Mouse (Mus musculus) embryonic facial prominence, embryonic 12.5 days (tissue): ENCODE measurements around the gene Adgrl1. TPM values are rescaled to one million over a fixed set of nuclear protein-coding genes. Genes with fewer than 3 reads are reported as not detected.
A peak's percentile ranks its signal among the peaks of the same experiment; 100 is the strongest.

Experiments used
- ATAC-seq: fragments of 200-750 bp; cut with Nextera tagmentation; 2 replicates; pipeline ENCODE4 v1.8.0; 2017; ENCODE audit not compliant: insufficient number of reproducible peaks, insufficient read depth, low FRiP score, low TSS enrichment
- H3K27ac ChIP-seq: fragments of 300-500 bp; sonication (generic); 2 replicates; pipeline ENCODE4 v1.5.1; 2016; ENCODE audit warnings: mild to moderate bottlenecking
- H3K27me3 ChIP-seq: fragments of 300-500 bp; sonication (generic); 2 replicates; pipeline ENCODE4 v1.6.1; 2016; ENCODE audit warnings: mild to moderate bottlenecking, moderate library complexity
- H3K36me3 ChIP-seq: fragments of 300-500 bp; sonication (generic); 2 replicates; pipeline ENCODE4 v1.6.1; 2016; ENCODE audit warnings: mild to moderate bottlenecking
- H3K4me1 ChIP-seq: fragments of 300-500 bp; sonication (generic); 2 replicates; pipeline ENCODE4 v1.6.1; 2016
- H3K4me2 ChIP-seq: fragments of 300-500 bp; sonication (generic); replicated peaks from 2 replicates; pipeline ENCODE4 v1.6.1; 2016; ENCODE audit warnings: mild to moderate bottlenecking, moderate library complexity
- H3K4me3 ChIP-seq: fragments of 300-500 bp; sonication (generic); 2 replicates; pipeline ENCODE4 v1.5.1; 2016; ENCODE audit warnings: mild to moderate bottlenecking
- H3K9ac ChIP-seq: fragments of 300-500 bp; sonication (generic); 2 replicates; pipeline ENCODE4 v1.6.1; 2016; ENCODE audit warnings: mild to moderate bottlenecking, moderate library complexity
- H3K9me3 ChIP-seq: fragments of 300-500 bp; sonication (generic); 2 replicates; pipeline ENCODE4 v1.6.1; 2016; ENCODE audit warnings: mild to moderate bottlenecking, moderate library complexity
- WGBS: fragments of 180-500 bp; shearing (Covaris S2); methylation state at CpG from one replicate; pipeline ENCODE4 v1.1.7; 2016; 5-methylcytosine and 5-hydroxymethylcytosine counted together
- polyA plus RNA-seq: library from polyadenylated mRNA; unstranded; fragments of >200 nt; fragmentation: Nextera tagmentation; extraction: Ambion mirVana; gene quantifications from 2 replicates; pipeline ENCODE4 v1.2.1, GENCODE M21; 2016

Gene Adgrl1
- polyA plus RNA-seq, 1 experiment from 2014 or later, result 36.7 TPM

DNA sequence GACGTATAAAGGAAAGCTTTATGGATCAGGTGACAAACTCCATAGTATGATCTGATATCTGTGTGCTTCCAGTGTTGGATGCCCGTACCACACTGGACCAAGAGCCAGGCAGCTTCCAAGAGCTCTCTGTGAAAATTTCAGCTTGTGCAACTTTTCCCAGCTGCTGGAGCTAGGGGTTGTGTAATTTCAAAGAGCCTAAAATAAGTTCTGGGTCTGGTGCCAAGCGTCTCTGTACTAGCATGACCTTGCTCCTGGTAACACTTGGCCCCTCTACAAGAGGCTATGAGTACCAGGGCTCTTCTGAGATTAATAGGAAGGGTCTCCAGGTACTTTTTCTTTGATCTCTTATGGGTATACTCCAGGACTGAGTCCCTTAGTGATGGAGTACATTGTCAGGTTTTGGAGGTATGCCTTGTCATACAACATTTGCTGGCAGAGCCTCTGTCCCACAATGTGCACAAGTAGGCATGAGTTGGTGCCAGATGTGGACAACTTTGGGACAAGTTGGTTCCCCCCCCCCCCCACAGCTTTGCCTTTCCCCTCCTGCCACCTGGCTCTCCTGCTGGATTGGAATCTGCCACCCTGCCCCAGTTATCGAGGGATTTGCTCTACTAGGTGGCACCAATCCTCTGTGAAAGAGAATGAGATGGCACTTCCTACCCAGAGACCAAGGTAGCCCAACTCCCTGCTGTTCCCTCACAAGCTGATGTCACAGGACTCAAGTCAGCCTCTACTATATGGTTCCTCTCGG is 64.3 kb downstream of the Adgrl1 start:
- no peaks in the 10 kb centered on the region for H3K4me1 ChIP-seq
- no peaks in the 10 kb centered on the region for H3K9me3 ChIP-seq
- 88% methylated on average over 5 of the region's 5 CpGs for WGBS
- no peak overlapping the region for H3K9ac ChIP-seq
- peaks cover 32% of the 10 kb centered on the region for H3K36me3 ChIP-seq
- no peak overlapping the region for H3K4me2 ChIP-seq
- no peak overlapping the region for H3K4me3 ChIP-seq
- no peaks in the 10 kb centered on the region for H3K27me3 ChIP-seq
- ATAC-seq, result no peak
- H3K27ac ChIP-seq, result no peak overlapping the region

- 89% methylated on average over 7 of the region's 7 CpGs for WGBS
- Histone ChIP-seq H3K27me3 (no peaks in the 10 kb centered on the region), H3K4me2 (no peak overlapping the region), H3K9ac (no peak overlapping the region), H3K9me3 (no peaks in the 10 kb centered on the region), H3K36me3 (peaks cover 41% of the 10 kb centered on the region), H3K4me3 (no peak overlapping the region), H3K27ac (no peak overlapping the region), H3K4me1 (0 out of 2 replicates have a peak, but pooled peaks cover 4% of the 10 kb centered on the region)
- ATAC-seq, result no peak
These were observed 67.8 kb downstream of the Adgrl1 start for GRCm38 (mm10) chr8:83967701-83968100.

- Histone ChIP-seq H3K27ac (no peak overlapping the region), H3K4me1 (peaks cover 16% of the 10 kb centered on the region), H3K27me3 (no peaks in the 10 kb centered on the region), H3K9me3 (no peaks in the 10 kb centered on the region), H3K9ac (no peak overlapping the region), H3K36me3 (peaks cover 36% of the 10 kb centered on the region), H3K4me3 (no peak overlapping the region), H3K4me2 (no peak overlapping the region)
- WGBS, result 91% methylated on average over 4 of the region's 4 CpGs
- ATAC-seq, result no peak
These were observed 71.2 kb downstream of the Adgrl1 start for GRCm38 (mm10) chr8:83971121-83971520.

GRCm38 (mm10) chr8:83971661-83972060 is 71.8 kb downstream of the Adgrl1 start:
- H3K27me3 ChIP-seq, result no peaks in the 10 kb centered on the region
- H3K36me3 ChIP-seq, result peaks cover 35% of the 10 kb centered on the region
- H3K27ac ChIP-seq, result no peak overlapping the region
- H3K9ac ChIP-seq, result no peak overlapping the region
- WGBS, result 75% methylated on average over 6 of the region's 6 CpGs
- peak overlapping the region; percentile 95; the same call in 1 of the 2 replicates for H3K4me3 ChIP-seq
- no peak for ATAC-seq
- peaks cover 18% of the 10 kb centered on the region for H3K4me1 ChIP-seq
- peak overlapping the region; percentile 90 for H3K4me2 ChIP-seq
- no peaks in the 10 kb centered on the region for H3K9me3 ChIP-seq

DNA sequence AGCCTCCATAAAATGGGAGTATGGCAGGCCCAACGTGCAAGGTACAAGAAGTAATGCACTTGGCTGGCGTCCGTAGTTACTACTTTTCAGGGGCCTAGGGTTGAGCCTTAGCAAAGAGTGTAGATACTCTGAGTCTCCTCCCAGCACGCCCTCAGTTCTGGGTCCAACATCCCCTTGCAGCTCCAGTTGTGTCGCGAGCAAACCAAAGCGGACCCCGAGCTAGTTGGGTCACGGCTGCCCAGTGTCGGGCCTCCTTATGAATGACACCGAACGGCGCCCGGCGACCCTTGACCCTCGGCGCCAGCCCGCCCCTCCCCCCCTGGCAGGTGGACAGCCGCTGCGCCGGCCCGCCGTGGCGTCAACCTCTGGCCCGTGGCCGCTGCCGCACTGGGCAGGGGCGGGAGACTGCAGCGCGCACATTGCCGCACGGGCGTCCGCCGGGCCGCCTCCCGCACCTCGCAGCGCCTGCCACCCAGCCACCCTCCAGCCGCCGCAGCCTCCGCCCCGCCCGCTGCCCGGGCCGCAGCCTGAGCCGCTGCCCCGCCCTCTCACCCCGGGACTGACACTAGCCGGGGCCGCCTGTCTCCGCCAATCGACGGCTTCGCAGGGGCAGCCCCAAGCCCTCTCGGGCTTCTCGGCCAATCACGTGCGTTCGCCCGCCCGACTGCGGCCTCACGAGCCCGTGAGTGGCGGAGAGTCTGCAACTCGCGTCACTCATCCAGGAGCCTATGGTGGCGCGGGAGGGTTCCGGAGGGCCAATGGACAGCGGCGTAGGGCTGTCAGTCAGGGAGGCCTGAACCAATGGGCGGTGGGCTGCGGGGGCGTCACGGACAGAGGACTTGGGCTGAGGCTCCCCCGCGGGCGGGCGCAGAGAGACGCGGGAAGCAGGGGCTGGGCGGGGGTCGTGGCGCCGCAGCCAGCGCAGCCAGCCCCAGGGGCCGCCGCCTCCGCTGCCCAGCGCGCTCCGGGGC is 72.5 kb downstream of the Adgrl1 start, which contains the start of gene Prkaca:
Gene Prkaca, plus strand, starts transcription at position 844 of the 971 bp plus-strand sequence.
- Histone ChIP-seq H3K27ac (peak within 1 kb of the TSS; percentile 69), H3K9ac (peak within 1 kb of the TSS; percentile 94), H3K4me3 (peak within 1 kb of the TSS; percentile 95), H3K9me3 (no peaks in the 10 kb centered on the region), H3K4me2 (peak within 1 kb of the TSS; percentile 98), H3K27me3 (no peaks in the 10 kb centered on the region), H3K36me3 (peaks cover 29% of the 10 kb centered on the region), H3K4me1 (peaks cover 25% of the 10 kb centered on the region)
- ATAC-seq, result peak; percentile 100
- under 1% methylated on average over 87 of the region's 94 CpGs for WGBS

DNA sequence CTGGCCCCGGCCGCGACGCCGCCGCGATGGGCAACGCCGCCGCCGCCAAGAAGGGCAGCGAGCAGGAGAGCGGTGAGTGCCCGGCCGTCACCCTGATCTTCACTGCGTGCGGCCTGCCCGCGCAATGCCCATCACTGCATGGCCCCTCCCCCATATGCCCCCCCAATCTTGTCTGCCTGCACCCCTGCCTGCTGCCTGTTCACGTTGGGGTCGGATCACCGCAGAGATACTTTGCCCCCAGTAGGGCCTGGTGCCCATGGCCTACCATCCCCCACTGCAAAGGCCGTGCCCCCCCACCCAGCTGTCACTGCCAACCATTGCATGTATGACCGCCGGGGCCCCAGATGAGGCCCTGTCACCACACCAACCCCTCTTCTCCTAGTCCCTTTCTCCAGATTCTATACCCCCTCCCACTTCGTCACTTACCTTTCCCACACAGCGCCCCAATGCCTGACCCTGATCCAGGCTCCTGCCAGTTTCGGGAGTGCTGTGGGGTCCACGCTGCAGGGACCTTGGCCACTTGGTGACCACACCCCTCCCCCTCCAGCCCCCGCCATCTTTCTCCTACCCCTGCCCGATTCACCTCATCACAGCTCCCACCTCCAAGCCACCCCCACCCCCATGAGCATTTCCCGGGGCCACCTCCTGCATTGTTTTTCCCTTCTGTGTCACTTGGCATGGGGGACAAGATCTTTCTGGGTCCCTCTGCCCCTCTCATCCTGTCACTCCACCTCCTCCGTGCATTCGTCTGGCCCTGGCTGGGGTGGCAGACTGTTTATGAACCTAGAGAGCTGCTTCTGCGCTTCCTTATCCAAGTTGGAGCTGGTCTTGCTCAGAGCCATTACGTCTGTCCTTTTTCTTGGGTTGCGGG is 73.5 kb downstream of the Adgrl1 start:
- Histone ChIP-seq H3K27ac (peak overlapping the region; percentile 69), H3K27me3 (no peaks in the 10 kb centered on the region), H3K9me3 (no peaks in the 10 kb centered on the region), H3K4me3 (peak overlapping the region; percentile 95), H3K9ac (peak overlapping the region; percentile 94), H3K4me1 (peaks cover 32% of the 10 kb centered on the region), H3K4me2 (peak overlapping the region; percentile 98), H3K36me3 (peaks cover 19% of the 10 kb centered on the region)
- WGBS, result 3% methylated on average over 37 of the region's 37 CpGs
- no peak; the same call in 1 of the 2 replicates for ATAC-seq

GRCm38 (mm10) chr8:83974521-83974920 is 74.6 kb downstream of the Adgrl1 start:
- WGBS, result 90% methylated on average over 4 of the region's 4 CpGs

GRCm38 (mm10) chr8:83976101-83976630 is 76.3 kb downstream of the Adgrl1 start:
- ATAC-seq, result no peak
- 86% methylated on average over 4 of the region's 4 CpGs for WGBS

More at GRCm38 (mm10) chr8:83974521-83974920, 74.6 kb downstream of the Adgrl1 start:
- Histone ChIP-seq H3K36me3 (peaks cover 9% of the 10 kb centered on the region), H3K27me3 (no peaks in the 10 kb centered on the region), H3K4me3 (peak overlapping the region; percentile 95; the same call in 1 of the 2 replicates), H3K4me2 (peak overlapping the region; percentile 98), H3K27ac (no peak overlapping the region), H3K9ac (no peak overlapping the region), H3K4me1 (peaks cover 32% of the 10 kb centered on the region), H3K9me3 (no peaks in the 10 kb centered on the region)
- ATAC-seq, result no peak

GRCm38 (mm10) chr8:83976779-83977350 is 77.0 kb downstream of the Adgrl1 start:
- no peak overlapping the region for H3K27ac ChIP-seq
- 77% methylated on average over 5 of the region's 5 CpGs for WGBS
- H3K4me3 ChIP-seq, result no peak overlapping the region
- no peak overlapping the region for H3K9ac ChIP-seq
- no peaks in the 10 kb centered on the region for H3K9me3 ChIP-seq
- H3K4me2 ChIP-seq, result no peak overlapping the region
- no peak for ATAC-seq
- H3K4me1 ChIP-seq, result peaks cover 30% of the 10 kb centered on the region
- no peaks in the 10 kb centered on the region for H3K27me3 ChIP-seq
- peaks cover 18% of the 10 kb centered on the region for H3K36me3 ChIP-seq

More at GRCm38 (mm10) chr8:83976101-83976630, 76.3 kb downstream of the Adgrl1 start:
- peaks cover 11% of the 10 kb centered on the region for H3K36me3 ChIP-seq
- no peak overlapping the region for H3K4me2 ChIP-seq
- H3K9me3 ChIP-seq, result no peaks in the 10 kb centered on the region
- no peak overlapping the region for H3K27ac ChIP-seq
- H3K4me1 ChIP-seq, result peaks cover 32% of the 10 kb centered on the region
- H3K9ac ChIP-seq, result no peak overlapping the region
- H3K4me3 ChIP-seq, result no peak overlapping the region
- H3K27me3 ChIP-seq, result no peaks in the 10 kb centered on the region

DNA sequence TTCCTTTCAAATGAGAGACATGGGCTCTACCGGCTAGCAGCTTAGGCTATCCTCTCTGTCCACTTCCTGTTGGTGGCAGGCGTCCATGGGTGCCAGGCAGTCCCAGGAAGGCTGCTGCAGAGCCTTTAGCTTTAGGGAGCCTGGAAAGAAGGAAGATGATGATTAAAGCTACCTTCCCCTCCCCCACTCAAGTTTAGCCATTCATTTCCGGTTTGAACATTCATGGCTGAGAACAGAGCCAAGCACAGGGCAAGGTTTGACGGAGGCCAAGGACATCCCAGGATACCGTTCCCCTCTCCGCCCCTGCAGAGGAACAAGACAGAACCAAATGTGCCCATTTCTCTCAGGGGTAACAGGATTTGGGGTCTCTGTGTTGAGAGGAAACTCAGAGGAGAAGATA is 77.7 kb downstream of the Adgrl1 start:
- Histone ChIP-seq H3K9me3 (no peaks in the 10 kb centered on the region), H3K36me3 (peaks cover 25% of the 10 kb centered on the region), H3K27ac (0 out of 2 replicates have a peak overlapping the region, but pooled peaks have one; percentile 30), H3K4me2 (no peak overlapping the region), H3K9ac (no peak overlapping the region), H3K27me3 (no peaks in the 10 kb centered on the region), H3K4me1 (peaks cover 28% of the 10 kb centered on the region), H3K4me3 (no peak overlapping the region)
- WGBS, result 49% methylated on average over 6 of the region's 6 CpGs
- no peak for ATAC-seq
